Mouse (Mus musculus): ENCODE data around the gene Cask. TPM values are rescaled to one million over a fixed set of nuclear protein-coding genes. Genes with fewer than 3 reads are reported as not detected.
A peak's percentile ranks its signal among the peaks of the same experiment; 100 is the strongest.

Gene Cask
- polyA plus RNA-seq, 1 experiment from 2014 or later = 46.9 TPM

DNA sequence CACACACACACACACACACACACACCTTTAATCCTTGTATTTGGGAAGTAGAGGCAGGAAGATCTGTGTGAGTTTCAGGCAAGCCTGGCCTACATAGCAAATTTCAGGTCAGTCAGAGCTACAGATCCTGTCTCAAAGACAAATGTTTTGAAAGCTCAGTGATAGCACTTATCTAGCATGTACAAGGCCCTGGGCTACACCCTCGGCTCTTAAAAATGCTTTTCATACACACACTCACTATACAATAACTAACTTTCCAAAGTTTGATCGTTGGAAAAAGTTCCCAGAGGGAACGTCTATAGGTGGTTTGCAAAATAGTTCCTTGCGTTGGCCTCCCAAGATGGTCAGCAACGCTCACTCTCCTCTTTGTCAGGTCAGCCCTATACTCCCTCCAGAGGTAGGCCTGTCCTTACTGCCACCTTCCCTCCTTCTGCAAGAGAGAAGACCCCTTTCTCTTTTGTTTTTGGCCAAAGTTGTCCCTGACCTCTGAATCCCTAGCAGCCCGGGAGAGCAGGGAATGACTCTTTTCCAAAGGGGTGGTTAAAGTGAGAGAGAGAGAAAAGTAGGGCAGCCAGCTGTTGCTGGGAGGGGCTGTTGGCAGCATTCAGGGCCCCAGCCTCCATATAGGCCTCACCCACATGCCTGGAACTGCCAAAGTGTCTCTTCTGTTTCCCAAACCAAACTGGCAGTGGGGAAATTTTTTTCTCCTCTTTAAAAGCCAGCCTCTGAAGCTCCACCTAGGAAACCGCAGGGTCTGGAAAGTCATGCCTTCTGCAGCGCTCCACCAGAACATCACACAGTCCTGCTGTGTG lies 356.1 kb downstream of the Cask start:
- Histone ChIP-seq H3K9ac (replicated peaks) (no peak overlapping the region), H3K9me3 (no peaks in the 10 kb centered on the region), H3K27me3 (no peaks in the 10 kb centered on the region), H3K4me1 (no peaks in the 10 kb centered on the region), H3K27ac (replicated peaks) (no peak overlapping the region), H3K4me3 (no peak overlapping the region), H3K36me3 (no peaks in the 10 kb centered on the region), H3K4me2 (replicated peaks) (no peak overlapping the region)
- WGBS = 84% methylated on average over 8 of the region's 8 CpGs
- ATAC-seq (replicated peaks) = no peak

DNA sequence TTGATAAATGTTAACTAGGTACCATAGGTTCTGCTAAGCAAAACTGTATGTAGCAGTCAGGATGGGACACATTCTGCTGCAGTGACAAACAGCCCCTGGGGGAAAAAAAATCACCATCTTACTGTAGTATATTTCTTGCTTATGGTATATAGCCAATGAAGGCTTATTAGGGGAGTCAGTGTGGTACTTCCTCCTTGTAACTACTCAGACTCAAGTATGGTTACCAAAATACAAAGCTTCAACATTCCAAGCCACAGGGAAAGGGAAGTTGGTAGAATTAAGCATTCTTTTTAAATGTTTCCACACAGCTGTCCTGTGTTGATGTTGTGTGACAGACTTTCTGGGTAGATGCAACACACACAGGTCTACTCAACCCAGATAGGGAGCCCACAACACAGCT lies 358.2 kb downstream of the Cask start:
- ATAC-seq (replicated peaks) = no peak
- H3K9me3 ChIP-seq = no peaks in the 10 kb centered on the region
- no peaks in the 10 kb centered on the region for H3K36me3 ChIP-seq
- H3K27me3 ChIP-seq = no peaks in the 10 kb centered on the region
- no peak overlapping the region for H3K4me2 ChIP-seq (replicated peaks)
- no peaks in the 10 kb centered on the region for H3K4me1 ChIP-seq
- no peak overlapping the region for H3K4me3 ChIP-seq
- no peak overlapping the region for H3K9ac ChIP-seq (replicated peaks)
- H3K27ac ChIP-seq (replicated peaks) = no peak overlapping the region

DNA sequence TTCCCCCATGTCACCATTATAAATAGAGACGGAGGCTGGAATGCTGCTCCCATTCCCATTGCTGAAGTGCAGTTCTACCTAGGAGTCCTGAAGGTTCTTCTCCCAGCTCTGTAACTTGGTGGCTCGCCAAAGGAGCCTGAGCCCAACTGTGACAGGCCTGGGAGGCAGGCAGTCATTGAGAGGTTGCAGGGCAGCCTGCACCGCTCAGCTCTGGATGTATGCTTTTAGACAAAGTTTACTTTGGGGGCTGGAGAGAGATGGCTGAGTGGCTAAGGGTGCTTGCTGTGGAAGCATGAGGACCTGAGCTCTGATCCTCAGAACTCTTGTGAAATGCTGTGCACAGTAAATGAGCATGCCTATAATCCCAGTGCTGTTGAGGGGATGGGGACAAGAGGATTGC lies 360.2 kb downstream of the Cask start:
- Histone ChIP-seq H3K9ac (replicated peaks) (no peak overlapping the region), H3K9me3 (no peaks in the 10 kb centered on the region), H3K27me3 (no peaks in the 10 kb centered on the region), H3K4me3 (no peak overlapping the region), H3K36me3 (no peaks in the 10 kb centered on the region), H3K4me2 (replicated peaks) (no peak overlapping the region), H3K4me1 (no peaks in the 10 kb centered on the region), H3K27ac (replicated peaks) (no peak overlapping the region)
- no peak for ATAC-seq (replicated peaks)
- 72% methylated on average over 3 of the region's 3 CpGs for WGBS

DNA sequence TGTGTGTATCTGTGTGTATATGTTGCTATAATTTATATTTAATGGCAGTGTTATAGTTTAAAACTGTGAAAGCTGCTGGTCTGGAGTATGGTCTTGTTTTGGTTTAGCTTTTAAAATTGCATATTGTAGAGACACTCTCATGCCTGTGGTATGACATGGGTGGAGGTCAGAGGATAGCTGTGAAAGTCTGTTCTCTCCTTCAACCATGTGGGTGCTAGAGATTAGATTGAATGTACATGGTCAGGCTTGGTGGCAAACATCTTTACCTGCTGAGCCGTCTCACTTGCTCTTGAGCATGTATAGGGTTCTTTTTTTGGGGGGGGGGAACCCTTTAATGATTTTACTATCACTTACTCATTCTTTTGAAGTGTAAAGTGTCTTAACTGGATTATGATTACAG lies 361.4 kb downstream of the Cask start:
- Histone ChIP-seq H3K4me2 (replicated peaks) (no peak overlapping the region), H3K9ac (replicated peaks) (no peak overlapping the region), H3K4me3 (no peak overlapping the region), H3K27ac (replicated peaks) (no peak overlapping the region), H3K27me3 (no peaks in the 10 kb centered on the region), H3K9me3 (no peaks in the 10 kb centered on the region), H3K4me1 (no peaks in the 10 kb centered on the region), H3K36me3 (no peaks in the 10 kb centered on the region)
- no peak for ATAC-seq (replicated peaks)
- WGBS = 77% methylated on average over 1 of the region's 1 CpGs

DNA sequence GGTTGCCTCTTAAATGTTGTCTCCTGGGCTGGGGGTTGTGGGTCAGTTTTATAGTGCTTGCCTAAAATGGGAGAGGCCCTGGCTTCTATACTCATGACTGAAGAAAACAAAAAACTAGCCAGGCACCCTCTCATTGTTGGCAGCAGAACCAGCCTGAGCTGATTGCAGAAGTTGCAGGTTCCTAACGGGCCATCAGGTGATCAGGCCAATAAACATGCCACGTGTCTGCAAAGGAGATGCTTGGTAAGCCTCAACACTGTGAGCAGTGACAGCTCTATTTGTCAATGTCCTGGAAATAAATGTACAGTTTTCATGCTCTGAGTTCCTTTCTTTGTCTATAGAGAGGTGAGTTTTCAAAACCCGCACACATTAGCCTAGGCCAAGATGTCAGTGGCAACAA lies 362.2 kb downstream of the Cask start:
- no peaks in the 10 kb centered on the region for H3K4me1 ChIP-seq
- no peaks in the 10 kb centered on the region for H3K27me3 ChIP-seq
- no peak overlapping the region for H3K27ac ChIP-seq (replicated peaks)
- H3K9ac ChIP-seq (replicated peaks) = no peak overlapping the region
- H3K36me3 ChIP-seq = no peaks in the 10 kb centered on the region
- 74% methylated on average over 3 of the region's 3 CpGs for WGBS
- H3K9me3 ChIP-seq = no peaks in the 10 kb centered on the region
- H3K4me3 ChIP-seq = no peak overlapping the region
- no peak overlapping the region for H3K4me2 ChIP-seq (replicated peaks)
- ATAC-seq (replicated peaks) = no peak

DNA sequence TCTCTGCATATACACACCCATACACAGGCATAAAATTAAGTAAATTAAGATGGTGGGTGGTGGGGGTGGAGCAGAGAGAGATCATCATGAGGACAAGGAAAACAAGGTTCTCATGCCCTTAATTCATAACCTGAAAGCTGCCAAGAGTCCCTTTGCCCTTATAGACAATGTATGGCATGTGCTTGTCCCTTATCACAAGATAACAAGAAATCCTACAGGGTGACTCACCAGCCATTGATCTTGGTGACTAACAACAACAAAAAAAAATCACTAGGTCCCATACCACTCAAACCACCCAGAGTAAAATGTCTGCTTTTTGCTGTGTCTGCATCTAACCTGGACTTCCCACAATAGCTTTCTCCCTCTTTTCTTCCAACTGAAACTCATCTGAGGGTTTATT lies 366.7 kb downstream of the Cask start:
- Histone ChIP-seq H3K36me3 (no peaks in the 10 kb centered on the region), H3K4me1 (no peaks in the 10 kb centered on the region), H3K9me3 (no peaks in the 10 kb centered on the region), H3K27ac (replicated peaks) (no peak overlapping the region), H3K4me2 (replicated peaks) (no peak overlapping the region), H3K4me3 (no peak overlapping the region), H3K27me3 (no peaks in the 10 kb centered on the region), H3K9ac (replicated peaks) (no peak overlapping the region)
- no peak for ATAC-seq (replicated peaks)

DNA sequence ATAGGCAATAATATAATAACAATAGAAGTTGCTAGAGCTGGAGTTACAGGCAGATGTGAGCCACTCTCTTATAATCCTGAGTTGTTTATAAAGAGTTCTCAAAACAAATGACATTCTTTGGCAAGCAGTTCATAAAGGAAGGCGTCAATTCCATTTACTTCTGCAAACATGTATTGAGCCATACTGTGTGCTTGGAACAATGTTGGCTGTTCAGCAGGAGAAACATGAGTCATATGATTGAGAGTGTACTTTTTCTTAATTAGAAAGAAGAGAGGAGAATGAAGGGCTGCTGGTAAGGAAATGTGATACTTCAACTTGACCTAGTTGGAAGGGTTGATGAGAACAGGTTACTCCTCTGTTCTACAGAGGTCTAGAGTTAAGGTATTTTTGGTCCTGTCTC lies 368.6 kb downstream of the Cask start:
- Histone ChIP-seq H3K4me1 (no peaks in the 10 kb centered on the region), H3K27me3 (no peaks in the 10 kb centered on the region), H3K36me3 (no peaks in the 10 kb centered on the region), H3K4me3 (no peak overlapping the region), H3K9me3 (no peaks in the 10 kb centered on the region), H3K4me2 (replicated peaks) (no peak overlapping the region), H3K27ac (replicated peaks) (no peak overlapping the region), H3K9ac (replicated peaks) (no peak overlapping the region)
- 68% methylated on average over 1 of the region's 1 CpGs for WGBS
- no peak for ATAC-seq (replicated peaks)

DNA sequence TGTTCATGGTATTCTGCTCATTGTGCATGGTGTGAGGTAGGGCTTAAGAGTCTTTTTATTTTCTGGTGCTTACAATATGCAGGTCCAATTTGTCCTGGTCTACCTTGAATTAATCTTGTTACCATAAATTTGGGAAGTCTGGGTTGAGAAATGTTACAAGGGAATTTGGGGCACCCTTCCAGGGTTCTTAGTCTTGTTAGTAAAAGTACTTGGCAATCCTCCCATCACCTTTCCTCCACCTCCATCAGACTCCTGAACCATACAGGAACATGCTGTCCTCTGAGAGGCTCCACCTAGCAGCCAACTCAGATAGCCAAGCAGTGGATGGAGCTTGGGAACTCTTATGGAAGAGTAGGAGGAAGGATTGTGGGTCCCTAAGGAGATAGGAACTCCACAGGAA lies 371.6 kb downstream of the Cask start:
- Histone ChIP-seq H3K36me3 (no peaks in the 10 kb centered on the region), H3K9ac (replicated peaks) (no peak overlapping the region), H3K4me2 (replicated peaks) (no peak overlapping the region), H3K4me3 (no peak overlapping the region), H3K27me3 (no peaks in the 10 kb centered on the region), H3K27ac (replicated peaks) (no peak overlapping the region), H3K9me3 (no peaks in the 10 kb centered on the region), H3K4me1 (no peaks in the 10 kb centered on the region)
- no peak for ATAC-seq (replicated peaks)

DNA sequence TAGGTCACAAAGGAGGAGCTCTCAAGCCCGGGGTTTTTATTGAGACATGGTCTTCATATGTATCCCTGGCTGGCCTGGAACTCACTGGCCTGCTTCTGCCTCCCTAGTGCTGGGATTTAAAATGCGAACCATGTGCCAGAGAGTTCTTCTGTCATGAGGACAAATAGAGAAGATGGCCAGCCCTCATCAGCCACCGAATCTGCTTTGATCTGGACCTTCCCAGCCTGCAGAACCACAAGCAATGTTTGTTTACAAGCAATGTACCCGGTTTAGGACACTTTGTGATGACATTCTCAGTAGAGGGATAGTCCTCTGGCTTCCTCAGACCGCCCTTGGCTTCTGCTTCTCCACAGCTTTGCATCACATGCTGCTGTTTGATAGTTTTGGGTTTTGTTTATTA lies 372.9 kb downstream of the Cask start:
- H3K4me3 ChIP-seq = no peak overlapping the region
- H3K4me1 ChIP-seq = no peaks in the 10 kb centered on the region
- no peaks in the 10 kb centered on the region for H3K9me3 ChIP-seq
- no peak overlapping the region for H3K4me2 ChIP-seq (replicated peaks)
- H3K9ac ChIP-seq (replicated peaks) = no peak overlapping the region
- 69% methylated on average over 5 of the region's 5 CpGs for WGBS
- H3K27me3 ChIP-seq = no peaks in the 10 kb centered on the region
- H3K27ac ChIP-seq (replicated peaks) = 0 out of 2 replicates have a peak overlapping the region, but pooled peaks have one; percentile 11
- no peak for ATAC-seq (replicated peaks)
- H3K36me3 ChIP-seq = no peaks in the 10 kb centered on the region

DNA sequence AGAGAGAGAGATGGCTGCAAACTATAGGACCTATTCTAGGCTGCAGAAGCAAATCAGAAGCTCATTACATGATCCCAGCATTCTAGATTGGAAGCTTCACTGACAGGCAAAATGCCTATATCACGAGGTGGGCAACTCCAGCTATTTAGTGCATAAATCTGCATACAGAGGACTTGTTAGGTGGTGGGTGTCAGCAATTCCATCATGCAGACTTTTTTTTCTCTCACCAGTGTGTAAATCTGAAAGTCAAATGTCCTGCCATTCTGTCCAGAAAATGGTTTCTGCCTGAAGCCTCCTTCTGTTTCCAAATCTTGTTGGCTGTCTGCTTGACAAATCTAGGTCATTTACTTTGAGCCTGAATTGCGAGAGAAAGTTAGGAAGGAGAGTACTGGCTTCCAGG lies 373.6 kb downstream of the Cask start:
- Histone ChIP-seq H3K9ac (replicated peaks) (no peak overlapping the region), H3K4me1 (no peaks in the 10 kb centered on the region), H3K4me3 (no peak overlapping the region), H3K27me3 (no peaks in the 10 kb centered on the region), H3K27ac (replicated peaks) (no peak overlapping the region), H3K36me3 (no peaks in the 10 kb centered on the region), H3K9me3 (no peaks in the 10 kb centered on the region), H3K4me2 (replicated peaks) (no peak overlapping the region)
- WGBS = 58% methylated on average over 2 of the region's 2 CpGs
- no peak for ATAC-seq (replicated peaks)

DNA sequence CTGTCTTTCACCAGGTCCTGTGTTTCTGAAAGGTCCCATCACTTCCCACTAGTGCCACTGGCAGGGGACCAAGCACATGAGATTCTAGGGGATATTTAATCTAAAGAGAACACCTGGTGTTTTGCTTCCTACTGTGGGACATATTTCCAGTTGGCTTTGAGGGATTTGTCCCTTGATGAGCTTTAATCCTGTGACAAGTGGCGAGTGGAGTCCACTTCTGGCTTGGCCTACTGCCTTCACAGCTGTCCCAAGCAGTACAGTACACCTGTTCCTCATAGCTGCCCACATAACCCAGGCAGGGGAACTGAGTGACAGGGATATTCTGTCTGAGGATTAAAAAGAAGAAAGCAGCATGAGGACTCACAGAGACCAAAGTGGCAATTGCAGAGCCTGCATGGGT lies 375.8 kb downstream of the Cask start:
- no peak overlapping the region for H3K4me2 ChIP-seq (replicated peaks)
- H3K4me3 ChIP-seq = no peak overlapping the region
- no peak overlapping the region for H3K27ac ChIP-seq (replicated peaks)
- no peaks in the 10 kb centered on the region for H3K9me3 ChIP-seq
- ATAC-seq (replicated peaks) = no peak
- H3K9ac ChIP-seq (replicated peaks) = no peak overlapping the region
- H3K27me3 ChIP-seq = no peaks in the 10 kb centered on the region
- no peaks in the 10 kb centered on the region for H3K36me3 ChIP-seq
- WGBS = 33% methylated on average over 1 of the region's 1 CpGs
- no peaks in the 10 kb centered on the region for H3K4me1 ChIP-seq

DNA sequence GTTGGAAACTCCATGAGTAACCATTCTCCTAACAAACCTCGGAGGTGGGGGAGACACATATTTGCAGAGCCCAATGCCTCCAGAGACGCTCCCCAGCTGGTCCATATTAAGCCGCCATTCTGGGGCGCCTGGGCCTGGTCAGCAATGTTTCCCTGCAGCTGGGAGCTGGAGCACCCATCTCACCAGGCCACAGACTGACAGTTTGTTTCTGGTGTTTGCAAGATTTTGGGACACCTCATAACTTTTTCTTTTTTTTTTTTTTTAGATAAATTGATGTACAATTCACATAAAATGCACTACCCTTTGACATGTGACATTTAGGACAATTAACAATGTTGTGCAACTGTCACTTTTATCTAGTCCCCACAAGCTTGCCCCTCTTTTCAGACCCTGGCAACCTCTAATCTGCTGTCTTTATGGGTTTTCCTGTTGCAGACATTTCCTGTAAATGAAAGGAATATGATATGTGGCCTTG lies 378.4 kb downstream of the Cask start:
- Histone ChIP-seq H3K9ac (replicated peaks) (no peak overlapping the region), H3K36me3 (no peaks in the 10 kb centered on the region), H3K27me3 (no peaks in the 10 kb centered on the region), H3K9me3 (no peaks in the 10 kb centered on the region), H3K27ac (replicated peaks) (no peak overlapping the region), H3K4me2 (replicated peaks) (no peak overlapping the region), H3K4me3 (no peak overlapping the region), H3K4me1 (no peaks in the 10 kb centered on the region)
- ATAC-seq (replicated peaks) = no peak
- 84% methylated on average over 4 of the region's 4 CpGs for WGBS

DNA sequence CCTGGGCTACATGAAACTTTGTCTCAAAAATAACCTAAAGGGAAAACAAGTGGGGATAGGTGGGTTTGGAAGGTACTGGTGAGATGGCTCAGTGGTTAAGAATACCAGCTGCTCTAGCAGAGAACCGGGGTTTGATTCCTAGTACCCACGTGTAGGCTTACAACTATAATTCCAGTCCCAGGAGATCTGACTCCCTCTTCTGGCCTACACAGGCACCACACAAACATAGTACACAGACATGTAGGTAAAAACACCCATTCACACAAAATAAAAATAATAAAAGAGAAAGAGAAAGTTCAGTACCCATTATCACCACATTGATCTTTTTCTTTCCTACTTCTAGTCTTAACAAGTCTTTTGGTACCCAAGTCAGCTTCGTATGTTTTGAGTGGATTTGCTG lies 379.2 kb downstream of the Cask start:
- Histone ChIP-seq H3K9ac (replicated peaks) (no peak overlapping the region), H3K36me3 (no peaks in the 10 kb centered on the region), H3K9me3 (no peaks in the 10 kb centered on the region), H3K4me3 (no peak overlapping the region), H3K4me2 (replicated peaks) (no peak overlapping the region), H3K27ac (replicated peaks) (no peak overlapping the region), H3K27me3 (no peaks in the 10 kb centered on the region), H3K4me1 (no peaks in the 10 kb centered on the region)
- ATAC-seq (replicated peaks) = no peak
- WGBS = 78% methylated on average over 3 of the region's 3 CpGs
